Mouse (Mus musculus): ENCODE results near the gene Phyhd1.

Gene Phyhd1

GRCm38 (mm10) chr2:30265767-30266253, at the start of gene Phyhd1:
Phyhd1 (plus strand) TSS chr2:30266203.
- DNase-seq (ENCODE audit: low spot score in 2 of 2) = no peak

- no peak for DNase-seq (ENCODE audit: low spot score in 2 of 2)
Observed at GRCm38 (mm10) chr2:30216293-30216692, 49.7 kb upstream of the Phyhd1 start.

DNA sequence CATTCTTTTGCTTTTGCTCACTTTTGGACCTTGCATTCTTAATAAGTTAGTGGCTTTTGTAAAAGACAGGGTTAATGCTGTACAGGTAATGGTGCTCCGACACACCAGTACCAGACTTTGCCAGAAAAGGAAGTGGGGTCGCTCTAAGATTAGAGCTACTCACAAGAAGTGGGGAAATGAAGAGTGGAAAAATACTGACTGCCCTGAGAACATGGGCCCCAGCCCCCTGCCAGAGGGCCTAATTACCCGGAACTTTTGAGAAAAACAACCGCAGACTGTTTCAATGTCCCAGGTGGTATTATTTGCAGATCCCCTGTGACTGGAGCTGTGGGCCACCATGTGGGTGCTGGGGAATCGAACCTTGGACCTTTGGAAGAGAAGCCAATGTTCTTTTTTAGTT, 30.4 kb upstream of the Phyhd1 start:
- peak in 1 of 2 experiments; percentile 43 for DNase-seq (ENCODE audit: low spot score in 2 of 2)

- DNase-seq (ENCODE audit: low spot score in 2 of 2) = no peak
Observed at GRCm38 (mm10) chr2:30236426-30237198, 29.4 kb upstream of the Phyhd1 start.

GRCm38 (mm10) chr2:30237199-30237880, 28.7 kb upstream of the Phyhd1 start, which contains the start of gene Lrrc8a:
Lrrc8a (plus strand) TSS chr2:30237715.
- peak; percentile 100 for DNase-seq (ENCODE audit: low spot score in 2 of 2)

DNA sequence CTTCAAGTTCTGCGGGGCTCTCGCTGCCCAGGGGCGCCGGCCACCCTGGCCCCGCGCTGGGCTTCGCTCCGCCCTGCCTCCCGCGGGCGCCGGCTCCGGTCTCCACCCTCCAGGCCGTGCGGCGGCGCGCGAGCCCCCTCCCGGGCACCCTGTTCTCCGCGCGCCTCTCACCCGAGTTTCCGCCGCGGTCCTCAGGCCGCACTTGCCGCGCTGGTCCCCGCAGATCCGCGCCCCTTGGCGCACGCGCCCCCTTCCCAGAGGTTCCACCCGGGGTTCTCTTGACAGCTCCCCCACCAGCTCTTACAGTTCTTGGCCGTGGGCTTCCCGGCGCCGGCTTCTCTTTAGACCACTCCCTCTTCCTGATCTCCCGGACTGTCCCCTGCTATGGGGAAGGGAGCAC, 28.1 kb upstream of the Phyhd1 start:
- DNase-seq (ENCODE audit: low spot score in 2 of 2) = peak in 1 of 2 experiments; percentile 75

DNA sequence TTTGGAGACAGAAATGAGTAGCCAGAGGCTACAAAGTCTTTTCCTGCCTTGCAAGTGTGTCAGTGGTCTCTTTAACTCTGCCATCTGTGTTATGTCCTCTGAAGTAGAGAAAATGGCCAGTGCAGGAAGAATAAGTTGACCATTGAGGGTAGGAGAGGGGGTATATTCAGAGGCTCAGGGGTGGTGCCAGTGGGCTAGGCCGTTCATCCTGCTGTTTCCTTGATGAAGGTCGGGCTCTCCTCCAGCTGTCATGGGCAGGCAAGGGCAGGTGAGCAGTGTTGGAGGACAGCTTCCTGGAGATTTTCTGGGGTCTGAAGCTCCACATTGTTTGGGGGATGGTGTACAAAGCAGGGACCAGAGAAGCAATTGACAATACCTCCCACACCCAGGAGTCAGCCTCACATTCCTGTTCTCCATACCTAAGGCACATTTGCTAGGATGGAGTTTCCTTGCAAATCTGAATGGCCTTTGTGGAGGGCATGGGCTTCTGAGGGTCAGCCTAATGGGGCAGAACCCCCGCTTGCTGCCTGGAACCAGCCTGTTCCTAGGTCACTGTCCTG, 27.0 kb upstream of the Phyhd1 start:
- DNase-seq (ENCODE audit: low spot score in 2 of 2) = no peak

DNA sequence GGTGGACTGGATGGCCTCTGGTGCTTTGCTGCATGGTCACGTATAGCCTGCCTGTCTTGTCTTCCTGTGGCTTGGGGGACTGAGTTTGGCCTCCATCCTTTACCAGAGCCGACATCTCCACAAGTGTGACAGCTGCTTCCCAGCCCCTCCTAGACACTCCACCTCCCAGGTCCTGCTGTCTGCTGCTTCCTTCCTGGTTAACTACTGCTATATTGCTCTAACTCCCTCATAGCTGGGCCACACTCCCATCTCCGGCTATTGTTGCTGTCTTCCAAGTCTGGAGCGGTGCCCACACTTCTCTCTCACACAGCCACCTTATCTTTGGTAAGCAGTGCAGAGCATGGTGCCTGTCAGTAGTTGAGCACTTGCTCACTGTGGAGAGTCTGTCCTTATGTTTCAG, 26.2 kb upstream of the Phyhd1 start:
- peak; percentile 40 to 43 for DNase-seq (ENCODE audit: low spot score in 2 of 2)

- DNase-seq (ENCODE audit: low spot score in 2 of 2) = no peak
Observed at GRCm38 (mm10) chr2:30240267-30240666, 25.7 kb upstream of the Phyhd1 start, which contains the start of gene Gm28035. Gm28035 (plus strand) TSS chr2:30240567.

- DNase-seq (ENCODE audit: low spot score in 2 of 2) = no peak
Observed at GRCm38 (mm10) chr2:30242509-30242908, 23.5 kb upstream of the Phyhd1 start.

DNA sequence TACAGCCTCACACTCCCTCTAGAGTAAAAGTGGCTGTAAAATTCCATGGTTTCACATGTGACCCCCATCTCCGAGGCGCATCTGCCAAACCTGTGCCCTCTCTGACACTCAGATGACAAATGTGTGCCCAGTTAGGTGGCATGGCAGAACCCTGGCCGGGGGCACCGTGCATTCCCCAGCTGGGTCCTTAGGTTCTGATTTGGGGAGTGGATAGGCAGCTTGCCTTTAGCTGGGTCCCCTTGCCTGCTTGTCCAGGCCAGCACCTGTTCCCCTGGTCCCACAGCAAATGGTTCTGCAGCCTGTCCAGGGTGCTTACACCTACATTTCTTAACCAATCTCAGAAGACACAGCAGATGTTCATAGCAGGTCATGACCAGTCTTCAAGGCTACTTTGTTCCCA, 22.6 kb upstream of the Phyhd1 start:
- no peak for DNase-seq (ENCODE audit: low spot score in 2 of 2)

GRCm38 (mm10) chr2:30244595-30245178, 21.3 kb upstream of the Phyhd1 start:
- no peak for DNase-seq (ENCODE audit: low spot score in 2 of 2)

GRCm38 (mm10) chr2:30247036-30247435, 19.0 kb upstream of the Phyhd1 start:
- DNase-seq (ENCODE audit: low spot score in 2 of 2) = no peak

DNA sequence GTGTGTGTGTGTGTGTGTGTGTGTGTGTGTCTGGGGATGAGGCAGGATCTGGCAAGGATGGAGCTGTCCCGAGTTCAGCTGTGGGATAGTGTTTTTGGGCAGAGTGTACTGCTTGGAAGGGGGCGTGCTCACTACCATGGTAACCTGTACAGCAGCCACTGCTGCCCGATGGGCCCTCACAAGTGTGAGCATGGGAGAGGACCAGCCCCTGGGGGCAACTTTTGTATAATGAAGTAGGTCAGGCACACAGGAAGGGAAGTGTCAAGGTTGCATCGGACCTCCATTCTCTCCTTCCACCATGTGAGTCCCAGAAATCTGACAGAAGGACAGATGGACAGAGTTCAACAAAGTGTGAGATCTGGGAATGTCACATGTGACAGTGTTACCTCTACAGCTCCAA, 18.3 kb upstream of the Phyhd1 start:
- DNase-seq (ENCODE audit: low spot score in 2 of 2) = no peak

GRCm38 (mm10) chr2:30249182-30249581, 16.8 kb upstream of the Phyhd1 start:
- DNase-seq (ENCODE audit: low spot score in 2 of 2) = no peak

DNA sequence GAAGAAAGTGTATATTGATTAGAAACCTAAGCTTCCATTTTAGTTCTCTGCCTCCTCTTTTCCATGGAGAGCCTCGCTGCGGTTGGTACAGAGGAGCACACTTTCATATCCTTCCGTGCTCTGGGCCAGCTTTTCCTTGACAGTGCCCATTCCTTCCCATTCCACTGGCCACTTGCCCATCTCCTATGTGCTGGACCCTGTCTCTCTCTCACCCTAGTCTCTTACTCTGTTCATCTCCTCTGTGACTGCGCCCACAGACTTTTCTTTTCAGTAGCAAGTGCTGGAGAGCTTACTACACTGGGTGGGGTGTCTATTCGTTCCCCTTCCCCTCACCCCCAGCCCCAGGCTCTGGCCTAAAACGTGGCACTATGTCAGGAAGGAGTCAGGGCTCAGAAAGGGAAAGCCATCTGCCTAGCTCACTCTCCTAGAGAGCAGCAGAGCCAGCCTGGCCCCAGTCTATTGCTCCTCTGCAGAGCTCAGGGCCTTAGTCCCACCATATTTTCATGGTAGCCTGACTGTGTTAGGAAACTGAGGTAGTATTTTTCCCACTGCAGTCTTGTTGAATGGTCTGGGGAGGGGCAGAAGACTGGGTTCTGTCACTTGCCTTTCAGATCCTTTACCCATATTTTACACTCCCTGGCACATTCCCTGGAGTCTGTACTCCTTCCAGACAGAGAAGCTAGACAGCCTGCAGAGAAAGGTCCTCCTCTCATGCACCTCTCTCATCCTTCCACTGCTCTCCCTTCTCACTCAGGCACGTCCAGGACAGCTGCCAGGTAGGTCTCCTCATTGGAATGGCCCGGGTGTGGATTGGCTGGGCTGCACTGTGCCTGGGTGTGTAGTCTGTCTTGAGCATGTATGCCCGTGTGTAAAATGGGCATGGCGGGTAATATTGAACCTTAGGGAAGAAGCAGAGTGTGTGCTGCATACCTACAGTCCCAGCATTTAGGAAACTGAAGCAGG, 15.6 kb upstream of the Phyhd1 start:
- DNase-seq (ENCODE audit: low spot score in 2 of 2) = no peak

GRCm38 (mm10) chr2:30251417-30252104, 14.4 kb upstream of the Phyhd1 start:
- DNase-seq (ENCODE audit: low spot score in 2 of 2) = peak; percentile 87

DNA sequence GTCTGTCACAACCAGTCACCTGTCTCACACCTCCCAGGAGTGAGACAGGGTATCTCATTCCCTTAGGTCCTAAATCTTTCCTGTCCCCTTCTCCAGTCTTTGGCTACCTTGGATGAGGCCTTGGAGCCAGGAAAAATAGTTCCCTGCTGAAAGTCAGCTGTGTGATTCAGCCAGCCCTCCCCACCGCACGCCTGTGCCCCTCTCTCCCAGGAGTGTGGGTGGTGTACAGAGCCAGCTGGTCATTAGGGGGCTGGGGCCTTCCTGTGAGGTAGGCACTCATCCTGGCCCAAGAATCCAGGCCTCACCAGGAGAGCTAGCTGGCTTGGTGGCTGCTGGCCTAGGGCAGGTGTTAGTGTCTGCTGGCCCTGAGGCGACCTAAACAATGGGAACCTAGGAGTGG, 13.5 kb upstream of the Phyhd1 start:
- DNase-seq (ENCODE audit: low spot score in 2 of 2) = no peak

GRCm38 (mm10) chr2:30253809-30254208, 12.2 kb upstream of the Phyhd1 start:
- DNase-seq (ENCODE audit: low spot score in 2 of 2) = no peak

DNA sequence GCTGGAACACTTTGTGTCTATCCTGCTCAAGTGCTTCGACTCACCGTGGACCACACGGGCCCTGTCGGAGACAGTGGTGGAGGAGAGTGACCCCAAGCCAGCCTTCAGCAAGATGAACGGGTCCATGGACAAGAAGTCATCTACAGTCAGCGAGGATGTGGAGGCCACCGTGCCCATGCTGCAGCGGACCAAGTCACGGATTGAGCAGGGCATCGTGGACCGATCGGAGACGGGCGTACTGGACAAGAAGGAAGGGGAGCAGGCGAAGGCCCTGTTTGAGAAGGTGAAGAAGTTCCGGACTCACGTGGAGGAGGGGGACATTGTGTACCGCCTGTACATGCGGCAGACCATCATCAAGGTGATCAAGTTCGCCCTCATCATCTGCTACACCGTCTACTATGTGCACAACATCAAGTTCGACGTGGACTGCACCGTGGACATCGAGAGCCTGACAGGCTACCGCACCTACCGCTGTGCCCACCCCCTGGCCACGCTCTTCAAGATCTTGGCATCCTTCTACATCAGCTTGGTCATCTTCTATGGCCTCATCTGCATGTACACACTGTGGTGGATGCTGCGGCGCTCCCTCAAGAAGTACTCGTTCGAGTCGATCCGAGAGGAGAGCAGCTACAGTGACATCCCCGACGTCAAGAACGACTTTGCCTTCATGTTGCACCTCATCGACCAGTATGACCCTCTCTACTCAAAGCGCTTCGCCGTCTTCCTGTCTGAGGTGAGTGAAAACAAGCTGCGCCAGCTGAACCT, 10.2 kb upstream of the Phyhd1 start:
- no peak for DNase-seq (ENCODE audit: low spot score in 2 of 2)

All from spleen, postnatal 36 days (tissue).